Mouse (Mus musculus): ENCODE results near the gene Higd1b.

DNA sequence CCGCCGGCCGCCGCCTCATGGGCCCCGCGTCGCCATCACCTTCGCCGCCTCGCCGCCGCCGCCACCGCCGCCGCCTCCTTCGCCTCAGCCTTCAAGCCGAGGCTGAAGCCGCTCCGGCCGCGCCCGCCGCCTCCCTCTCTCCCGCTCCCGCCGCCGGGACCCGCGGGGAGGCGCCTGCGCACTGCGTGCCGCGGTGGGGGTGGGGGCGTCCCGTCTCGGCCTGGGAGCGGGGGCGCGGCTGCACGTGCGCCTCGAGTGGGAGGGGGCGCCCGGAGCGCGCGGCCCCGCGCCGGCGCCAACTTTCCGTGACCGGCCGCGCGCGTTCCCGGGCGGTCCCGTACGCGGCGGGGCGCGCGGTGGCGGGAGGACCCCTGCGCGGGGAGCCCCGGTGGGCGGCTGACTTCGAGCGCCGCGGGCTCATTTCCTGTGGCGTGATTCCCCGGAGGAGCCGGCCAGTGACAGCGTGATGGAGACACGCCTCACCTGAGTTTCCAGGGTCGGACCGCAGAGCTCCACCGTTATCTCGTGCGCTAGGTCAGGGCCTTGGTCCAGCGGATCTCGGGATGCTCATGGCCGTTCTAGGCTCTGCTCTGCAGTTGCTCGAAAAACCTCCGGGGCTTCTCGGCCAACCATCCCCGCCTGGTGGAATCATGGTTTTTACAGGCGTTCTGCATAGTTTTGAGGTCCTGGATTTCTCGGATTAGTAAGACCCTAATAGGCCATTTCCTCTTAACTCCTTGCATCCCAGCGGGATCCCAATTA lies 16.4 kb upstream of the Higd1b start, which contains the start of gene Gjc1:
- TF ChIP-seq POLR2A (IDR thresholded peaks at IDR 0.05; ENCODE audit: extremely low read depth, insufficient read depth, low read length) (no peak), CTCF (IDR thresholded peaks at IDR 0.05; ENCODE audit: low read depth, low read length) (no peak)

Data from liver, adult 2 months (tissue).